Mouse (Mus musculus): ENCODE measurements around the gene Igfbp3.

Gene Igfbp3

DNA sequence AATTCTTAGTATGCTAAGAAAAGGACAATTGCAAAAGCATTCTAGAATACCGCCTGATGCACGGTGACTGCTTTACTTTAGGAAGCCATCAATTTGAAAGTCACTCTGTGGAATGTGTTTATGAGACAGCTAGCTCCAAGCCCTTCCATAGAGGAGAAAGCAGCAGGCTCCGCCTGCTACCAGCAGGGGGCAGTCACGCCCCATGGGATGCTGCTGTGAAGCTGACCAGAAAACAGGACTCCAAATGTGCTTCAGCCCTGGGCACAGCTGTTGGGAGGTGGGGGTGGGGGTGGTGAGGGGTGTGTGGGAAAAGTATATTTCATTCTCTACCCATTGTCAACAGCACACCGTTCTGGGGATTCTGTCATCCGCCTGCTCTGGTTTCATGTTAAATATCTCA lies 3.4 kb downstream of the Igfbp3 start:
- peak; percentile 19 to 32 for DNase-seq

DNA sequence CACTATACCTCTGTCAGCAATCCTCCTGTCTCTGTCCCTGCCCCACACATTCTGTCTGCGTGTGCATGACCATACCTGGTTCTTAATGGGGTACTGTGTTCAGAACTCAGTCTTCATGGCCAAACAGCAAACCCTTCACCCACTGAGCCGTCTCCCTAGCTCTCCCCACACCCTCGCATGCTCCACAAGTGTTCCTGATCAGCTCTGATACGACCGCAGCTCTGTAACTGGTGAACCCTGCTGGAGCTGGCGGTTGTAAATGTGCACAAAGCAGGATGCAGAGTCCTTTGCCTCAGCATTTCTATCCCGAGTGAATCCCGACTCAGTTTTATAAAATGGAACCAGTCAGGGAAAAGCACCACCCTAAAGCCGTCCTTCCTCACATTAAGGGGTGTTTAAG lies 9.9 kb downstream of the Igfbp3 start:
- DNase-seq = no peak

DNA sequence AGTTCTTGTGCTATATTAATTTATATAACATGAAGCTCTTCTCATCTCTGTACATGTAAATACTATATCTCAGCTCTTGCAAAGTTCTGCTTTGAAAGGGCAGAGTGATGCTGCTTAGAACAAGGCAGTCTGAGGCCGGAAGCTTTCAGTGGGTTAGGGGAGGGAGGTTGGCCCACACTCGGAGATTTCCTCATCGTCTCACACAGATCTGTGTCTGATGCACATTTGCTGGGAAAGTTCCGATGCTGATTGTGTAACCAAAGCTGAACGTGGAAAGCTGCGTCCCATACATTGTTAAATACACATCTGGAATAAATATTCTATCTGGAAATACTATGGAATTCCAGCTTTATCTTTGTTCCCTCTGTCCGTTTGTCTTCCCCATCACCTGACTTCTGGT lies 11.5 kb downstream of the Igfbp3 start:
- DNase-seq = no peak

DNA sequence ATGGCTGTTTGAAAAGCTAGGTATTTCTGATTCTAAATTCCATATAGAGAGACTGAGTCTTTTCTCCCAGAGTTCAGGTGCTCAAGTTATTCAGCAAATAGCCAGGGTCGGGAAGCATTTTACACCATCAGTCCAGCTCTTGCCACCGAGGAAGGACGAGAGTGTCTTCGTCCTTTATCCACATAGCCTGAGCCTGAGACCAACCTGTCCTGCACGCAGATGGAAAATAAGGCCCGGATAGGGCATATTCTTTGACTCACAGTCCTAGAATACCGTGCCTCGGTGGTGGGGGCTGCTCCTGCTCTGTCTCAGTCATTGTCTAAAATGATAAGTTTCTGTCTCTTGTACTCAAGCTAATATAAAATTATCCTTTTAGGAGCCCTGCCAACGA lies 13.3 kb downstream of the Igfbp3 start:
- DNase-seq = no peak

- peak in 1 of 2 experiments; percentile 16 for DNase-seq
Measured at GRCm38 (mm10) chr11:7199736-7200392, 13.9 kb downstream of the Igfbp3 start.

DNA sequence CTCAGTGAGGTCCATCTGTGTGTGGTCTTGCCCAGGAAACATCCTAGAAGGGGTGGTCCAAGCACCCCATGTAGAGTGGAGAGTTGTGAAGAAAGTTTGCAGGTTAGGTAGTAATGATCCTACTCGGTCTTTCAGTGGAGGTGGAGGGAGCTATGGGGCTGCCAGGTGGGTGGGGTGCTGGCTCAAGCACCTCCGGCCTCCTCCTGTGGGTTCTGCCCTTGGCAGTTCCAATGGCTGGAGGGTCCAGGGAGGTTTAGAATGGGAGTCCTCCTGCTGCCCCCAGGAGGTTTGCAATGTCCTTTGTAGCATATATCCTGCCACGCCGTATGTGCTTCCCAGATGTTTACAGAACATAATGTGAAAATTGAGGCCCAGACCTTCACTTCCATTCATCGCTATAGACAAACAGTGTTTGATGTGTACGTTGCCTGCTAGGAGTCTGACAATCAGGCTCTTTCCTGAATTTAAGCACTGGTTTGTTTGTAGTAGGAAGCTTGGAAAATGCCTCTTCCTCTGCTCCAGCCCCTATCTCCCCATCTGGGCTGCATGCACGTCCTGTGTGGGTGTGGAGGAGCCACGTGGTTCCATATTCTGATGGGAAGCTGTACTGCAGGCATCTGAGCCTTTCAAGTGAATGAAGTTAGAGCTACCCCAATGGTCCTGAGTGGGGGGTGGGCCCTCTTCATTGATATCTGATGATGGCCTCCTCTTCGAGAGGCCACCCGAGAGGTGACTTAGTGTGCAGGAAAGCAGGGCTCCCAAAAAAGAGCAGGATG lies 15.1 kb downstream of the Igfbp3 start:
- no peak for DNase-seq

DNA sequence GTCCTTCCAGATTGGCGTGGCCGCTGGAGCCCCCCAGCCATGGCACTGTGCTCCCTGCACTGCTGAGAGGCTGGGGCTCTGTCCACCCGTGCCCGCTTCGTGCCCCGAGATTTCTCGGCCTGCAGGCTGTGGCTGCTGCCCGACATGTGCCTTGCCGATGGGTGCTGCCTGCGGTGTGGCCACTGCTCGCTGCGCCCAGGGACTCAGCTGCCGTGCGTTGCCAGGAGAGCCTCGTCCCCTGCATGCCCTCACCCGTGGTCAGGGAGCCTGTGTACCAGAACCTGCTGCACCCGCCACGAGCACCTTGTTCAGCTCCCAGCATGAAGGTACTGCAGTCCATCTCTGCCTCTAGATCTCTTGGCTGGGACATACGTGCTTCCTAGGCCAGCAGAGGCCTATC lies 15.7 kb downstream of the Igfbp3 start:
- no peak for DNase-seq

DNA sequence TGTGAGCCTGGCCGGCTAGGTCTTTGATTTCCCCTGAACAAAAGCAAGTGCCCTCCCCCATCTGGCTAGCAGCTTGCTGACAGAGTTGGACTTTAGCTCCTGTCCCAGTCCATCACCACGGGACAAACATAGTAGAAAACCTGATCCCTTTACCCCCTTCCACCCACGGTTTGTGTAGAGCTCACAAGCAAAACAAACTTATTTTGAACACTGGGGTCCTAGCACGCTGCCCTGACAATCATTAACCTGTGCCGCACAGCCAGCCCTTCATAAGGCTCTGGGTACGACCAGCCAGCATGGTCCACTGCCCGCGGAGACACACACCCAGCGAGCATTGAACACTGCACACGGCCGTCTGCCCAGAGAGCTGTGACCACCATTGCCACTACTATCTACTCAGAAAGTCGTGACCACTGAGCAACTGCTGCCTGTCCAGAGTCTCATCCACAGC lies 16.2 kb downstream of the Igfbp3 start, which contains the start of gene Igfbp1:
TSS of gene Igfbp1 (plus strand) at position 292 of the 451 bp plus-strand sequence.
- DNase-seq = no peak

- DNase-seq = no peak
Measured at GRCm38 (mm10) chr11:7195312-7195685, 18.4 kb downstream of the Igfbp3 start.

DNA sequence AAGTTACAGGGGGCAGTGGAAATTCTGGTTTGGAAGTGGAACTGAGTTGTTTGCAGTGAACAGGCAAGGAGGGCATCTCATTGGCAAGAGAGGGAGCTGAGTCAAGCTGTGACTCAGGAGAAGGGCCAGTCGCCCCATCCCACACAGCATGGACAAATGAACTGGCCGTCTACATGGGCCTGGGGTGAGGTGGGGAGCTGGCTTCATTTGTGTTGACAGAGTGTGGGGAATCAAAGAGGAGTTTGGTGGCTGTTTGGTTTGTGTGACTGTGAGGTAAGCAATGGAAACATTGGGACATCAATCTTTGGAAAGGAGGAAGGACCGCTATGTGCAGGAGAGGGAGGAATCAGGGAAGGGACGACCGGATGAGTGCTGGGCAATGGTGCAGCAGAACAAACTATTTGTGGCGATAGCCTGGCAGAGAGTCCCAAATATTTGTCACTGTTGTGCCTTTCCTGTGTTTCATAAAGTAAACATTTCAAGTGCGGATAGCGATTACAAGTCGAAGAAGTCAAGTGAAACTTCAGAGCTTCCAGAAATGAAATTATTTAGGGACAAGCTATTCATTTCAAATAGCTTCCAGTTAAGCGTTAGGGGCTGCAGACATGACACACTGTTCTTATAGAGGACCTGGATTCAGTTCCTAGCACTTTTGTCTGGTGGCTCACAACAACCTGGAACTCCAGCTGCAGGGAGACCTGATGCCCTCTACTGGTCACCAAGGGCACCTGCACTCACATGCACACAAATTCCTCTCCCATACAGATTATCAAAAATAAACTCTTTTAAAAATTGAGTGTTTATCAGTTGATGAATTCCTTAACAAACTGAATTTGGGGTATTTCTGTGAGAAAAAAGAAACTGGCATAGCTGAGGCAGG lies 19.1 kb downstream of the Igfbp3 start:
- DNase-seq = no peak

GRCm38 (mm10) chr11:7193134-7193533 lies 20.6 kb downstream of the Igfbp3 start:
- DNase-seq = no peak

- DNase-seq = no peak
Measured at GRCm38 (mm10) chr11:7192710-7193109, 21.0 kb downstream of the Igfbp3 start.

- no peak for DNase-seq
Measured at GRCm38 (mm10) chr11:7188469-7188868, 25.3 kb downstream of the Igfbp3 start, which contains the start of gene Gm11985. Gm11985 (minus strand) TSS chr11:7188569.

DNA sequence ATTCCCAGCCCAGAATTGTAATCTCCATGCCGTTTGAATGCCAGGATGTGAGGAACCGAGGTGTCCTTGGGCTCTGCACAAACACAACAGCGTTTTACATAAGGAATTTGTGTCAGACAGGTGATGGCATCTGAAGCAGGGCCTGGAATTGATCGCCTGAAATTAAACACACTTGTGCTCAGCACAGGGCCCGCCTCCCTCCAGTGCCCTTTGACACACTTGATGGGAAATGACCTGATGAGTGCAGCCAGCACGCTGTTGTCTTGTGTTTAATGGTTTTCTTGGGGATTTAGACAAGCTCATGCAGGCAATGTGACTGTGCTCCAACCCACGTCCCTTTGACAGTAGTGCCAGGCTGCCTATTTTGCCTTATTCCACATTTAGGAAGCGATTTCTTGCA lies 26.3 kb downstream of the Igfbp3 start:
- DNase-seq = no peak

DNA sequence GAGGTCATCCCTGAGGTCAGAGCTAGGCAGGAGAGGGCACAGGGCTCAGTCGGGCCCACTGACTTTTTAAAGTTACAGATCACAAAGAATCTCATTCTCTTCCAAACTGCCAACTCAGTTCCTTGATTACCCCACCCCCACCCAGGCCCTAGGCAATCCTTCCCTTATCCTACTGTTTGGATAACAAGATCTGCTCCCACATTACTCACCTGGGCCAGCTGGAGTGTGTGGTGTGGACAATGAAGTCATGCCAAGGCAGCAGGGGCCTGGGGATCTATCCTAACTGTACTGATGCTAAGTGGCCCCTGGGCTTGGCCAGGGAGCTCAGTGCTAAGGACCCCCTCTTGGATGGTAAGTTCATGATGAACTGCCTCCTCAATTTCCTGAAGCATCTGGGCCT lies 29.3 kb downstream of the Igfbp3 start:
- no peak for DNase-seq

DNA sequence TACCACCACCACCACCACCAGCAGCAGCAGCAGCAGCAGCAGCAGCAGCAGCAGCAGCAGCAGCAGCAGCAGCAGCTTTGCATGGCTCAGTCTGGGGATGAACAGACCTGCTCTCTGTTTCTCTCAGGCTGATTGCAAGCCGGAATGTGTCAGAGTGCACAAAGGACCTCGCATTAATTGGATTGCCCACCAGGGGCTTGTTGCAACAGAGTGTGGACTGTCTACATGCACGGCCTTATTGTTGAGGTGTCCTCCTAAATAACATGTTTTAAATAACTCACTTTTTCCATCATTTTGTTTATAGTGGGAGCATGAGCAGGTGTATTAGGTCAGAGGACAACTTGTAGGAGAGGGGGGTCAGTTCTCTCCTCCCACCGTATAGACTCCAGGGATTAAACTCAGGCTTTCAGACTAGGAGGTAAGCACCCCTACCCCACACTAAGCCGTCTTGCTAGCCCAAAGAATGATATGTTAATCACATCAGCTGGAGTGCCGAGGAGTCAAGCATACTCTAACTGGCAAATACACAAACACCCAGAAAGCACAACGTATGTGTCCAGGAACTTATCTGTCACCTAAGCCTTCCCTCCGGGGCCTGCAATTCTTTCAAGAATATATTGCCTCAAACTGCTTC lies 31.2 kb downstream of the Igfbp3 start:
- no peak for DNase-seq

- no peak for DNase-seq
Measured at GRCm38 (mm10) chr11:7179276-7179675, 34.4 kb downstream of the Igfbp3 start.

GRCm38 (mm10) chr11:7178724-7179123 lies 35.0 kb downstream of the Igfbp3 start:
- DNase-seq = no peak

DNA sequence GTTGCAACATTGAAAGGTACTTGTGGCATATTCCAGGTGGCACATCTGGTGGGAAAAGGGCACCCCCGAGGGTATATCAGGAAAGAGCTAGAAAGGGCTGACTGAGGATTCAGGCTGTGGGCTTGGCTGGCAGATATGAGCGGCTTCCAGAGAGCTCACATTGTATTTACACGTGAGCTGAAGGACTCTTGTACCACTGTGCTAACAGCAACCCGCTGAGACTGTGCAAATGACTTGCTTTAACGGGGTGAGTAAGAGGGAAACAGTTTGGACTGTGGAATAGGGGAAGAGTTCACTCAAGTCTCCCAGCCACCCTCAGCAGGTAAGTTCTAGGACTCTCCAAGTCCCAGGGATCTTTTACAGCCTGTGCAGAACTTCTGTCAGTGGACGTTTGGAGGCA lies 40.1 kb downstream of the Igfbp3 start:
- no peak for DNase-seq

DNA sequence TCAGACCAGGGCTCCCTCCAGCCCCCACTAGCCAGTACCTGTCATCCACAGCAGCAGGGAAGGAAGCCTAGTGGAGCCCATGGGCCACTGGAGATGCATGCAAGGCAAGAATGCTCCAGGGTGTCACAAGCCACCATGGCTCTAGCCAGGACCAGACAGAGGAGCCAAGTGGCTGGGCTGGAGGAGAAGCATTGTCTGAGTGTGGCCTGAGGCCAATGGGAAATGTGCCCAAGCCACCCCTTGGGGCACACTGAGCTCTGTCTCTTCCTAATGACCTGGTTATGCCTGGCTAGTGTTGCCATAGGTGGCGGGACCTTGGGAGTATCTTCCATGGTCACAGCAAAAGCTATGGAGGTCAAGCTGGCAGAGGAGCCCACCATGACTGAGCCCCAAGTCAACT lies 44.1 kb downstream of the Igfbp3 start:
- DNase-seq = no peak

DNA sequence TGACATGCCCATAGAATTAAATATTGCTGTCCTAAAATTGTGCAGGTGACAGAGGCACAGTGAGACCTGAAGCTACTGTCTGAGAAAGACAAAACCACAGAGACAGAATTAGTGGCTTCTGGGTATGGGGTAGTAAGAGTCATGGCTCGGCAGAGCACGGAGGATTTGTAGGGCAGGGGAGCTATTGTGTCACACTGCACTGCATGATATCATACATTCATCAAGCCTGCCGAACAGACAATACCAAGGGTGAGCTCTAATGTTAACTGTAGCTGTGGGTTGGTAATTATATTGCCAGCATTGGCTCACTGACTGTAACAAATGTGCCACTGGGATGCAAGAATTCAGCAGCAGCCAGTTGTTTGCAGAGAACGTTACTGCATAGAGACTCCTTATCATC lies 49.3 kb downstream of the Igfbp3 start:
- no peak for DNase-seq

GRCm38 (mm10) chr11:7161502-7162174 lies 52.1 kb downstream of the Igfbp3 start:
- peak; percentile 16 to 50 for DNase-seq
